ENCODE assay signal across 12 mouse cellular contexts in the genomic region with DNA sequence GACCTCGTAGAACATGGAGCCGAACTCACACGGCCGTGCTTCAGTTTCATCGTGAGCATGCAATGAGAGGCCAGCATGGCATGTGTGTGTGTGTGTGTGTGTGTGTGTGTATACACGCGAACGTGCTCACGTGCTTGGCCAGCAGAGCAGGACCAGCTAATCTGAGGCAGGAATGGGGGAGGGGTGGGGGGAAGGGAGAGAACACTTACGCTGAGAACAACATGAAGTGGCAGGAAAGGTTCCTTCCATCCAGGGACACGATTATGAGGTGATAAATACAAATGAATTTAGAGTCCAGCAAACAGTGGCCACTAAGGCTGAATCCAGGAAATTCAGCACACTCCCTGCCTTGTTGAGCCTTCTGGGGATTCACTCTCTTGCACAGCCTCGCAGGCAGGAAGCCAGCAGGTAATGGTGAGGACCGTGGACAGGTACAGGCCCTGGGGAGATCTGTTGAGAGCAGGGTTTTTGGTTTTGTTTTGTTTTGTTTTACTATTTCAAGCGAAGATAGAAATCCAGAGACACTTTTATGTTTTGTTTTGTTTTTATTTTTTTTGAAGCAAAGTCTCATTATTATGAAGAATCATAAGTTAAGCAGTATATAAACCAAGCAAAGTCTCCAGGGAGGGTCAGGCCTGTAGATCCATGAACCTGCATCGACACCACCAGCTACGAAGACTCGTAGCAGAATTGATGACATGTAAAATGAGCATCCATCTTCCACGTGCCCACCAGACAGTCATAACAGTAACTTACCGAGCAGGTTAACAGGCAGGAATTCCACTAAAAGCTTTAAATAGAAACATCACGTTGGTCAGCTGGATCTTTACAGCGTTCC.
A peak's percentile ranks its signal among the peaks of the same experiment; 100 is the strongest.
DNase-seq lines count a peak whose midpoint lies in the region; ATAC-seq lines count a peak whose summit lies in the region.
"Had no signal": no experiment of that assay in that cellular context is flagged by ENCODE, and none has a peak within 500 bp of the region (broad histone marks: within the 10 kb centered on the region; RNA-seq: fewer than 3 reads in every experiment).

No protein-coding gene starts in this region.

- H3K27me3 ChIP-seq in heart, embryonic 12.5 days (replicated peaks), result no peaks in the 10 kb centered on the region
- H3K27me3 ChIP-seq in neural tube, embryonic 11.5 days (ENCODE audit: control insufficient read depth, insufficient read depth, low read length), result no peaks in the 10 kb centered on the region
- no peaks in the 10 kb centered on the region for H3K27me3 ChIP-seq in neural tube, embryonic 15.5 days (replicated peaks)
- H3K27me3 ChIP-seq in lung, embryonic 16.5 days (ENCODE audit: control insufficient read depth, insufficient read depth, low read depth, low read length), result no peaks in the 10 kb centered on the region

- WGBS in heart, embryonic 12.5 days, result 44% methylated on average over 21 of the region's 21 CpGs
- WGBS in neural tube, embryonic 11.5 days, result 69% methylated on average over 21 of the region's 21 CpGs
- 61% methylated on average over 21 of the region's 21 CpGs for WGBS in neural tube, embryonic 15.5 days
- WGBS in lung, embryonic 16.5 days, result 22% methylated on average over 21 of the region's 21 CpGs

- DNase-seq in heart, adult 9 months (ENCODE audit: low spot score in 2 of 2), result no peak
- peak; percentile 23 for DNase-seq in neural tube, embryonic 11.5 days (ENCODE audit: low spot score)
- no peak for DNase-seq in spleen, postnatal 4 days (ENCODE audit: low spot score in 2 of 2)
- DNase-seq in B cell, adult 2 months, result no peak
- DNase-seq: cerebellum, postnatal 36 days; gastrocnemius, postnatal 10 days; right cerebral cortex, adult 18-20 months; thymus, adult 18-20 months had no signal

- no peak overlapping the region for H3K9ac ChIP-seq in heart, embryonic 12.5 days
- no peak overlapping the region for H3K9ac ChIP-seq in neural tube, embryonic 11.5 days (ENCODE audit: low read length)
- H3K9ac ChIP-seq in neural tube, embryonic 15.5 days (replicated peaks), result no peak overlapping the region
- no peak overlapping the region for H3K9ac ChIP-seq in lung, embryonic 16.5 days (ENCODE audit: low read length)

- H3K4me1 ChIP-seq in heart, embryonic 12.5 days (replicated peaks), result peaks cover 20% of the 10 kb centered on the region
- H3K4me1 ChIP-seq in neural tube, embryonic 11.5 days (ENCODE audit: control insufficient read depth, insufficient read depth, low read length), result no peaks in the 10 kb centered on the region
- H3K4me1 ChIP-seq in neural tube, embryonic 15.5 days, result no peaks in the 10 kb centered on the region
- peaks cover 39% of the 10 kb centered on the region for H3K4me1 ChIP-seq in lung, embryonic 16.5 days (replicated peaks; ENCODE audit: control insufficient read depth, insufficient read depth, low read length)

- peak overlapping the region; percentile 8 for H3K4me2 ChIP-seq in heart, embryonic 12.5 days
- H3K4me2 ChIP-seq in neural tube, embryonic 11.5 days (ENCODE audit: low read depth), result no peak overlapping the region
- no peak overlapping the region for H3K4me2 ChIP-seq in neural tube, embryonic 15.5 days
- no peak overlapping the region for H3K4me2 ChIP-seq in lung, embryonic 16.5 days (ENCODE audit: low read depth, low read length)

- no peak for ATAC-seq in heart, embryonic 12.5 days (ENCODE audit: insufficient number of reproducible peaks, low FRiP score)
- no peak for ATAC-seq in neural tube, embryonic 11.5 days (ENCODE audit: insufficient read depth, low FRiP score, low TSS enrichment)
- no peak for ATAC-seq in neural tube, embryonic 15.5 days (ENCODE audit: low FRiP score)
- ATAC-seq in lung, embryonic 16.5 days (ENCODE audit: low read depth), result peak; percentile 61
- ATAC-seq in megakaryocyte progenitor cell, adult 5-6 weeks (replicated peaks; ENCODE audit: poor library complexity), result no peak

- H3K9me3 ChIP-seq in heart, embryonic 12.5 days (replicated peaks), result no peaks in the 10 kb centered on the region
- no peaks in the 10 kb centered on the region for H3K9me3 ChIP-seq in neural tube, embryonic 11.5 days (ENCODE audit: control insufficient read depth, low read length)
- H3K9me3 ChIP-seq in neural tube, embryonic 15.5 days (replicated peaks), result no peaks in the 10 kb centered on the region
- H3K9me3 ChIP-seq in lung, embryonic 16.5 days (ENCODE audit: control insufficient read depth, low read length), result no peaks in the 10 kb centered on the region

- H3K36me3 ChIP-seq in heart, embryonic 12.5 days, result no peaks in the 10 kb centered on the region
- H3K36me3 ChIP-seq in neural tube, embryonic 11.5 days (ENCODE audit: control insufficient read depth, insufficient read depth, low read length), result no peaks in the 10 kb centered on the region
- H3K36me3 ChIP-seq in neural tube, embryonic 15.5 days, result no peaks in the 10 kb centered on the region
- no peaks in the 10 kb centered on the region for H3K36me3 ChIP-seq in lung, embryonic 16.5 days (ENCODE audit: control insufficient read depth, insufficient read depth, low read length)

- no peak overlapping the region; the same call in 1 of the 2 replicates for H3K27ac ChIP-seq in heart, embryonic 12.5 days (ENCODE audit: poor library complexity, severe bottlenecking)
- H3K27ac ChIP-seq in neural tube, embryonic 11.5 days (ENCODE audit: low read depth, low read length), result no peak overlapping the region
- H3K27ac ChIP-seq in neural tube, embryonic 15.5 days (replicated peaks), result no peak overlapping the region
- peak overlapping the region; percentile 66 for H3K27ac ChIP-seq in lung, embryonic 16.5 days (ENCODE audit: low read length)

- H3K4me3 ChIP-seq in heart, embryonic 12.5 days, result no peak overlapping the region
- no peak overlapping the region for H3K4me3 ChIP-seq in neural tube, embryonic 11.5 days (ENCODE audit: low read depth, low read length)
- no peak overlapping the region for H3K4me3 ChIP-seq in neural tube, embryonic 15.5 days (replicated peaks)
- H3K4me3 ChIP-seq in lung, embryonic 16.5 days (ENCODE audit: low read length), result no peak overlapping the region
